Mouse (Mus musculus) bone marrow macrophage, adult 2 months (primary cell): ENCODE measurements around the gene Msh2.

Experiments
- CTCF ChIP-seq: IDR thresholded peaks from 2 replicates; pipeline ENCODE4 v1.5.1; 2012; ENCODE audit warnings: low read depth, mild to moderate bottlenecking, low read length, moderate library complexity
- POLR2A ChIP-seq: IDR thresholded peaks from 2 replicates; pipeline ENCODE4 v1.6.1; 2012; ENCODE audit warnings: mild to moderate bottlenecking, low read depth, low read length, borderline replicate concordance

- TF ChIP-seq POLR2A, result no peak
- TF ChIP-seq CTCF, result no peak
Observed at GRCm38 (mm10) chr17:87642744-87643143, 29.4 kb upstream of the Msh2 start.
